Comparison of ENCODE assay signal across 20 mouse cellular contexts in the genomic region with DNA sequence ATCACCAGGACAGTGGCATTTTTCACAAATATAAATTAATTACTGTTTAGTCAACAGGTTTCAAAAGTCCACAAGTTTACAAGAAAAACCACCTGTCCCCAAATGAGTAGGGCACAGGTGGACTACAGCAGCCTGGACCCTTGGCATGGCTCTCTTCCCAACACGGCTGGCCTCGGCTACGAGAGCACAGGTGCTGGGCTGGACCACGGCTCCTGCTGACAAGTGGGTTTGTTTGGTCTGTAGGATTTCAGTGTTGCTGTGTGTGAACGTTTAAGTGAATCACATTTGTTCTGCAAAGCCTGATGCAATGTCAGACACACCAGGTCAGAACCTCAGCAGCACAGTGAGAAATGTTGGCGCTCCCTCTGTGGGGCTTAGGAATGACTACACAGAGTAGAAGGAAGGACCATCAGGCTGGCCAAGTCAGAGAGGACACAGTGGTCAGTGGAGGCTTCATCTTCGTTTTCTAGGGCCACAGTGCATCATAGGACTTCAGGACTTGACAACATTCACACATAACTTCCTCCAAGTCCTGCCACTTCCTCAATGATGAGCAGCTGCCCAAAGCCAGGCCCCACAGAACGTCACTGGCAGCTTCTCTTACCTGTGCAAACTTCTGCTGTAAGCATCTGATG. TPM values are rescaled to one million over a fixed set of nuclear protein-coding genes. Genes with fewer than 3 reads are reported as not detected.
DNase-seq lines count a peak whose midpoint lies in the region; ATAC-seq lines count a peak whose summit lies in the region.
"Had no signal": no experiment of that assay in that cellular context is flagged by ENCODE, and none has a peak within 500 bp of the region (broad histone marks: within the 10 kb centered on the region; RNA-seq: fewer than 3 reads in every experiment).

No protein-coding gene starts in this region.

- H3K9me3 ChIP-seq in hindbrain, embryonic 12.5 days (replicated peaks), result no peaks in the 10 kb centered on the region
- no peaks in the 10 kb centered on the region for H3K9me3 ChIP-seq in hindbrain, embryonic 16.5 days (ENCODE audit: control insufficient read depth, low read length)
- H3K9me3 ChIP-seq: forebrain, embryonic 10.5 days; limb, embryonic 13.5 days had no signal

- peaks cover 43% of the 10 kb centered on the region for H3K36me3 ChIP-seq in hindbrain, embryonic 12.5 days
- H3K36me3 ChIP-seq in hindbrain, embryonic 16.5 days (ENCODE audit: control insufficient read depth, insufficient read depth, low read length), result peaks cover 22% of the 10 kb centered on the region

- peaks cover 18% of the 10 kb centered on the region for H3K4me1 ChIP-seq in hindbrain, embryonic 12.5 days
- peaks cover 11% of the 10 kb centered on the region for H3K4me1 ChIP-seq in hindbrain, embryonic 16.5 days (ENCODE audit: control insufficient read depth, insufficient read depth, low read depth, low read length)

- peak; percentile 15 for DNase-seq in urinary bladder, adult 2 months (ENCODE audit: low spot score)
- DNase-seq in urinary bladder, postnatal 14 days (ENCODE audit: low spot score), result no peak
- no peak for DNase-seq in adrenal gland, postnatal 14 days
- DNase-seq in spleen, postnatal 10 days (ENCODE audit: low spot score in 2 of 2), result no peak
- DNase-seq: cerebellum, adult 18-20 months; cerebellum, postnatal 25 days; embryo, embryonic 11 days; heart, postnatal 4 days; layer of hippocampus, postnatal 36 days; midbrain, embryonic 14.5 days; retina, postnatal 1 day; thymus, postnatal 25 days had no signal

- 91% methylated on average over 8 of the region's 8 CpGs for WGBS in hindbrain, embryonic 12.5 days
- WGBS in hindbrain, embryonic 16.5 days, result 87% methylated on average over 8 of the region's 8 CpGs

- no peak for ATAC-seq in hindbrain, embryonic 12.5 days (ENCODE audit: low FRiP score)
- no peak for ATAC-seq in hindbrain, embryonic 16.5 days
- ATAC-seq in megakaryocyte progenitor cell, adult 5-6 weeks (replicated peaks; ENCODE audit: poor library complexity), result 0 out of 2 replicates have a peak, but pooled peaks have one; percentile 5
- ATAC-seq: intestine, embryonic 16.5 days had no signal

- H3K27me3 ChIP-seq in hindbrain, embryonic 12.5 days, result no peaks in the 10 kb centered on the region
- no peaks in the 10 kb centered on the region for H3K27me3 ChIP-seq in hindbrain, embryonic 16.5 days (replicated peaks; ENCODE audit: control insufficient read depth, insufficient read depth, low read length)
- H3K27me3 ChIP-seq: limb, embryonic 13.5 days had no signal

- no peak overlapping the region for H3K9ac ChIP-seq in hindbrain, embryonic 12.5 days
- no peak overlapping the region for H3K9ac ChIP-seq in hindbrain, embryonic 16.5 days (ENCODE audit: low read depth, low read length)
- H3K9ac ChIP-seq: limb, embryonic 13.5 days; liver, embryonic 14.5 days had no signal

- no peak overlapping the region for H3K4me3 ChIP-seq in hindbrain, embryonic 12.5 days
- H3K4me3 ChIP-seq in hindbrain, embryonic 16.5 days (ENCODE audit: low read length), result no peak overlapping the region
- H3K4me3 ChIP-seq: forebrain, embryonic 10.5 days; limb, embryonic 13.5 days had no signal

- H3K27ac ChIP-seq in hindbrain, embryonic 12.5 days, result 0 out of 2 replicates have a peak overlapping the region, but pooled peaks have one; percentile 3
- H3K27ac ChIP-seq in hindbrain, embryonic 16.5 days (ENCODE audit: low read depth, low read length), result no peak overlapping the region
- H3K27ac ChIP-seq: forebrain, embryonic 10.5 days; limb, embryonic 13.5 days; liver, embryonic 14.5 days had no signal

- no peak overlapping the region for H3K4me2 ChIP-seq in hindbrain, embryonic 12.5 days (replicated peaks)
- no peak overlapping the region for H3K4me2 ChIP-seq in hindbrain, embryonic 16.5 days (ENCODE audit: low read length)
- H3K4me2 ChIP-seq: limb, embryonic 13.5 days had no signal

RNA-seq across cellular contexts. Expression of a gene that starts 51.6 kb away (rescaled TPM):
- polyA plus RNA-seq in hindbrain, embryonic 12.5 days (2016; fragmentation: Nextera tagmentation; extraction: Ambion mirVana), result 55.3 and 55.7 TPM in 2 replicates
- 30.9 and 39.8 TPM in 2 replicates for polyA plus RNA-seq in hindbrain, embryonic 16.5 days (2015; fragmentation: Nextera tagmentation; extraction: Ambion mirVana)
- 7.2 and 18.5 TPM in 2 replicates for polyA plus RNA-seq in urinary bladder, adult 2 months (2012; rRNA removed)
- total RNA-seq in megakaryocyte progenitor cell, adult 5-6 weeks (2015), result not detected in 2 replicates
- total RNA-seq in megakaryocyte progenitor cell, adult 5-6 weeks (2017), result not detected in 2 replicates
- total RNA-seq in adrenal gland, postnatal 14 days (2021), result 10.0 and 14.0 TPM in 2 replicates
- total RNA-seq: granulocyte monocyte progenitor cell, adult 5-6 weeks had no signal
